Mouse (Mus musculus): ENCODE results near the gene Msantd2. TPM values are rescaled to one million over a fixed set of nuclear protein-coding genes. Genes with fewer than 3 reads are reported as not detected.

The Msantd2 gene
- polyA plus RNA-seq, 2 experiments = 26.7 to 74.2 TPM

- no peak for TF ChIP-seq POLR2A (IDR thresholded peaks at IDR 0.05; ENCODE audit: borderline replicate concordance, extremely low read depth, insufficient read depth, insufficient read length)
- H3K36me3 ChIP-seq (ENCODE audit: control insufficient read depth, insufficient read depth, low read length) = no peaks in the 10 kb centered on the region
- ATAC-seq (ENCODE audit: low FRiP score, low read depth) = no peak
- peak overlapping the region; percentile 99 for H3K27ac ChIP-seq (replicated peaks; ENCODE audit: low read depth, low read length)
- H3K27me3 ChIP-seq (ENCODE audit: control insufficient read depth, insufficient read depth, low read length) = no peaks in the 10 kb centered on the region
- H3K9ac ChIP-seq (ENCODE audit: low read depth, low read length, severe bottlenecking) = peak overlapping the region; percentile 94; the same call in 1 of the 2 replicates
- WGBS = 38% methylated on average over 4 of the region's 4 CpGs
- H3K4me3 ChIP-seq (replicated peaks; ENCODE audit: low read length) = peak overlapping the region; percentile 99
- H3K9me3 ChIP-seq (ENCODE audit: control insufficient read depth, low read length) = no peaks in the 10 kb centered on the region
- H3K4me2 ChIP-seq (replicated peaks; ENCODE audit: low read depth, low read length, severe bottlenecking) = peak overlapping the region; percentile 87
- DNase-seq (ENCODE audit: low spot score) = no peak
- H3K4me1 ChIP-seq (ENCODE audit: control insufficient read depth, insufficient read depth, low read length) = peaks cover 13% of the 10 kb centered on the region
These were observed 1.1 kb upstream of the Msantd2 start for GRCm38 (mm10) chr9:37488041-37488440.

GRCm38 (mm10) chr9:37489446-37490120 lies 464 bp downstream of the Msantd2 start:
- ATAC-seq (ENCODE audit: low FRiP score, low read depth) (peak; percentile 54), DNase-seq (ENCODE audit: low spot score) (peak; percentile 68)
- Histone ChIP-seq H3K4me2 (replicated peaks; ENCODE audit: low read depth, low read length, severe bottlenecking) (peak overlapping the region; percentile 87), H3K27me3 (ENCODE audit: control insufficient read depth, insufficient read depth, low read length) (no peaks in the 10 kb centered on the region), H3K36me3 (ENCODE audit: control insufficient read depth, insufficient read depth, low read length) (no peaks in the 10 kb centered on the region; the same call in 1 of the 2 replicates), H3K4me3 (replicated peaks; ENCODE audit: low read length) (peak overlapping the region; percentile 99), H3K9ac (ENCODE audit: low read depth, low read length, severe bottlenecking) (peak overlapping the region; percentile 94), H3K9me3 (ENCODE audit: control insufficient read depth, low read length) (no peaks in the 10 kb centered on the region), H3K27ac (replicated peaks; ENCODE audit: low read depth, low read length) (peak overlapping the region; percentile 99), H3K4me1 (ENCODE audit: control insufficient read depth, insufficient read depth, low read length) (peaks cover 13% of the 10 kb centered on the region)
- TF ChIP-seq POLR2A (IDR thresholded peaks at IDR 0.05; ENCODE audit: borderline replicate concordance, extremely low read depth, insufficient read depth, insufficient read length) = no peak
- WGBS = 0% methylated on average over 37 of the region's 75 CpGs

- Histone ChIP-seq H3K27me3 (ENCODE audit: control insufficient read depth, insufficient read depth, low read length) (no peaks in the 10 kb centered on the region), H3K4me2 (replicated peaks; ENCODE audit: low read depth, low read length, severe bottlenecking) (no peak overlapping the region), H3K27ac (replicated peaks; ENCODE audit: low read depth, low read length) (no peak overlapping the region), H3K9ac (ENCODE audit: low read depth, low read length, severe bottlenecking) (no peak overlapping the region), H3K36me3 (ENCODE audit: control insufficient read depth, insufficient read depth, low read length) (peaks cover 3% of the 10 kb centered on the region; the same call in 1 of the 2 replicates), H3K4me1 (ENCODE audit: control insufficient read depth, insufficient read depth, low read length) (no peaks in the 10 kb centered on the region), H3K9me3 (ENCODE audit: control insufficient read depth, low read length) (no peaks in the 10 kb centered on the region), H3K4me3 (replicated peaks; ENCODE audit: low read length) (no peak overlapping the region)
- DNase-seq (ENCODE audit: low spot score) (no peak), ATAC-seq (ENCODE audit: low FRiP score, low read depth) (no peak)
- WGBS = 41% methylated on average over 3 of the region's 3 CpGs
- TF ChIP-seq POLR2A (IDR thresholded peaks at IDR 0.05; ENCODE audit: borderline replicate concordance, extremely low read depth, insufficient read depth, insufficient read length) = no peak
These were observed 6.6 kb downstream of the Msantd2 start for GRCm38 (mm10) chr9:37495761-37496160.

GRCm38 (mm10) chr9:37496325-37496724 lies 7.2 kb downstream of the Msantd2 start:
- peaks cover 3% of the 10 kb centered on the region; the same call in 1 of the 2 replicates for H3K36me3 ChIP-seq (ENCODE audit: control insufficient read depth, insufficient read depth, low read length)
- no peak overlapping the region for H3K4me3 ChIP-seq (replicated peaks; ENCODE audit: low read length)
- no peak for DNase-seq (ENCODE audit: low spot score)
- H3K4me2 ChIP-seq (replicated peaks; ENCODE audit: low read depth, low read length, severe bottlenecking) = no peak overlapping the region
- H3K9ac ChIP-seq (ENCODE audit: low read depth, low read length, severe bottlenecking) = no peak overlapping the region
- H3K4me1 ChIP-seq (ENCODE audit: control insufficient read depth, insufficient read depth, low read length) = no peaks in the 10 kb centered on the region
- TF ChIP-seq POLR2A (IDR thresholded peaks at IDR 0.05; ENCODE audit: borderline replicate concordance, extremely low read depth, insufficient read depth, insufficient read length) = no peak
- no peak for ATAC-seq (ENCODE audit: low FRiP score, low read depth)
- no peak overlapping the region for H3K27ac ChIP-seq (replicated peaks; ENCODE audit: low read depth, low read length)
- H3K27me3 ChIP-seq (ENCODE audit: control insufficient read depth, insufficient read depth, low read length) = no peaks in the 10 kb centered on the region
- H3K9me3 ChIP-seq (ENCODE audit: control insufficient read depth, low read length) = no peaks in the 10 kb centered on the region

- no peaks in the 10 kb centered on the region for H3K27me3 ChIP-seq (ENCODE audit: control insufficient read depth, insufficient read depth, low read length)
- H3K4me1 ChIP-seq (ENCODE audit: control insufficient read depth, insufficient read depth, low read length) = no peaks in the 10 kb centered on the region
- H3K9ac ChIP-seq (ENCODE audit: low read depth, low read length, severe bottlenecking) = no peak overlapping the region
- no peak overlapping the region for H3K4me3 ChIP-seq (replicated peaks; ENCODE audit: low read length)
- no peak overlapping the region for H3K4me2 ChIP-seq (replicated peaks; ENCODE audit: low read depth, low read length, severe bottlenecking)
- H3K27ac ChIP-seq (replicated peaks; ENCODE audit: low read depth, low read length) = no peak overlapping the region
- ATAC-seq (ENCODE audit: low FRiP score, low read depth) (no peak), DNase-seq (ENCODE audit: low spot score) (no peak)
- no peaks in the 10 kb centered on the region for H3K9me3 ChIP-seq (ENCODE audit: control insufficient read depth, low read length)
- WGBS = 84% methylated on average over 3 of the region's 3 CpGs
- H3K36me3 ChIP-seq (ENCODE audit: control insufficient read depth, insufficient read depth, low read length) = 0 out of 2 replicates have a peak, but pooled peaks cover 3% of the 10 kb centered on the region
- TF ChIP-seq POLR2A (IDR thresholded peaks at IDR 0.05; ENCODE audit: borderline replicate concordance, extremely low read depth, insufficient read depth, insufficient read length) = no peak
These were observed 11.1 kb downstream of the Msantd2 start for GRCm38 (mm10) chr9:37500201-37500600.

Data from limb, embryonic 14.5 days (tissue).